Mouse (Mus musculus): ENCODE data around the gene Pyroxd2.

GRCm38 (mm10) chr19:42689321-42689720 lies 63.3 kb downstream of the Pyroxd2 start:
- TF ChIP-seq POLR2A (IDR thresholded peaks at IDR 0.05; ENCODE audit: borderline replicate concordance, extremely low read depth, low read depth, low read length): no peak
- TF ChIP-seq CTCF (IDR thresholded peaks at IDR 0.05; ENCODE audit: insufficient read depth, low read length): no peak
